Mouse (Mus musculus) common myeloid progenitor, adult 5-6 weeks (primary cell): ENCODE measurements around the gene Hmgb2. TPM values are rescaled to one million over a fixed set of nuclear protein-coding genes. Genes with fewer than 3 reads are reported as not detected.
A peak's percentile ranks its signal among the peaks of the same experiment; 100 is the strongest.
"Not testable (repeated sequence)": the region's sequence is repeated elsewhere in the genome, so short reads cannot be mapped to it uniquely, and the experiment has no call there.

ENCODE experiments used
- ATAC-seq: replicated peaks from 2 replicates; pipeline ENCODE4 v1.8.0; 2016; ENCODE audit warnings: low read depth, mild to moderate bottlenecking, moderate TSS enrichment, inconsistent platforms; ENCODE audit not compliant: poor library complexity, severe bottlenecking
- total RNA-seq: library from RNA; stranded (forward); fragments of 200-1000, 187-1606 nt; gene quantifications from 2 replicates; pipeline ENCODE4 v1.2.3, GENCODE M21; 2017

Hmgb2 gene
- 391 and 402 TPM in 2 replicates for total RNA-seq

GRCm38 (mm10) chr8:57511316-57512118, at the start of gene Hmgb2:
Hmgb2 (plus strand) TSS chr8:57511907.
- ATAC-seq: peak; percentile 97

GRCm38 (mm10) chr8:57462839-57463238, 48.9 kb upstream of the Hmgb2 start:
- ATAC-seq: peak; percentile 100

GRCm38 (mm10) chr8:57463757-57464156, 48.0 kb upstream of the Hmgb2 start:
- ATAC-seq: no peak

- ATAC-seq: peak; percentile 86
These were observed 43.1 kb upstream of the Hmgb2 start for GRCm38 (mm10) chr8:57468624-57469023.

- ATAC-seq: no peak
These were observed 40.8 kb upstream of the Hmgb2 start for GRCm38 (mm10) chr8:57470863-57471262.

GRCm38 (mm10) chr8:57473751-57474150, 38.0 kb upstream of the Hmgb2 start:
- ATAC-seq: no peak

- ATAC-seq: peak; percentile 45; the same call in 1 of the 2 replicates
These were observed 33.3 kb upstream of the Hmgb2 start for GRCm38 (mm10) chr8:57478406-57478805.

GRCm38 (mm10) chr8:57479700-57480099, 32.0 kb upstream of the Hmgb2 start:
- ATAC-seq: no peak

GRCm38 (mm10) chr8:57480606-57481005, 31.1 kb upstream of the Hmgb2 start:
- ATAC-seq: no peak

- peak; percentile 16 for ATAC-seq
These were observed 24.9 kb upstream of the Hmgb2 start for GRCm38 (mm10) chr8:57486491-57487440.

GRCm38 (mm10) chr8:57487441-57488155, 24.1 kb upstream of the Hmgb2 start, which contains the start of gene Sap30:
Sap30 (minus strand) TSS chr8:57487860.
- peak; percentile 90 for ATAC-seq

GRCm38 (mm10) chr8:57488312-57488765, 23.4 kb upstream of the Hmgb2 start:
- peak; percentile 48 for ATAC-seq

GRCm38 (mm10) chr8:57489366-57489765, 22.3 kb upstream of the Hmgb2 start:
- ATAC-seq: no peak

GRCm38 (mm10) chr8:57489896-57490295, 21.8 kb upstream of the Hmgb2 start:
- ATAC-seq: no peak

- no peak for ATAC-seq
These were observed 19.8 kb upstream of the Hmgb2 start for GRCm38 (mm10) chr8:57491873-57492272.

GRCm38 (mm10) chr8:57498494-57498846, 13.2 kb upstream of the Hmgb2 start:
- ATAC-seq: no peak

GRCm38 (mm10) chr8:57498847-57499511, 12.7 kb upstream of the Hmgb2 start:
- ATAC-seq: no peak

- ATAC-seq: peak; percentile 96
These were observed 8.1 kb upstream of the Hmgb2 start for GRCm38 (mm10) chr8:57503641-57504040.

GRCm38 (mm10) chr8:57505500-57505899, 6.2 kb upstream of the Hmgb2 start:
- not testable (repeated sequence) for ATAC-seq
